Mouse (Mus musculus) brown adipose tissue, adult 24 weeks (tissue): ENCODE data around the gene Gm47289. TPM values are rescaled to one million over a fixed set of nuclear protein-coding genes. Genes with fewer than 3 reads are reported as not detected.

Experiments
- H3K27ac ChIP-seq: fragments of 200-500 bp; replicated peaks from 2 replicates; pipeline ENCODE4 v1.5.1; 2012; ENCODE audit warnings: low read depth, mild to moderate bottlenecking, low read length
- H3K4me1 ChIP-seq: fragments of 200-500 bp; 2 replicates; pipeline ENCODE4 v1.6.1; 2012; ENCODE audit warnings: low read length, mixed read lengths; ENCODE audit not compliant: control insufficient read depth, insufficient read depth, insufficient read length
- H3K4me3 ChIP-seq: fragments of 200-500 bp; 2 replicates; pipeline ENCODE4 v1.5.1; 2012; ENCODE audit warnings: low read depth, mild to moderate bottlenecking, low read length, moderate library complexity; ENCODE audit not compliant: insufficient read depth
- polyA plus RNA-seq: library from polyadenylated mRNA; stranded (reverse); fragments of >200 nt; gene quantifications from 2 replicates; pipeline ENCODE4 v1.2.4, GENCODE M21; 2012; ENCODE audit not compliant: missing spikeins, insufficient read depth, insufficient read length

The Gm47289 gene
- polyA plus RNA-seq, 1 experiment, result not detected

GRCm38 (mm10) chr9:119146098-119146770 is 12.7 kb upstream of the Gm47289 start:
- H3K4me3 ChIP-seq, result no peak overlapping the region
- H3K27ac ChIP-seq, result no peak overlapping the region
- H3K4me1 ChIP-seq, result no peaks in the 10 kb centered on the region

GRCm38 (mm10) chr9:119149601-119150000 is 9.4 kb upstream of the Gm47289 start:
- Histone ChIP-seq H3K4me1 (no peaks in the 10 kb centered on the region), H3K27ac (no peak overlapping the region), H3K4me3 (no peak overlapping the region)

DNA sequence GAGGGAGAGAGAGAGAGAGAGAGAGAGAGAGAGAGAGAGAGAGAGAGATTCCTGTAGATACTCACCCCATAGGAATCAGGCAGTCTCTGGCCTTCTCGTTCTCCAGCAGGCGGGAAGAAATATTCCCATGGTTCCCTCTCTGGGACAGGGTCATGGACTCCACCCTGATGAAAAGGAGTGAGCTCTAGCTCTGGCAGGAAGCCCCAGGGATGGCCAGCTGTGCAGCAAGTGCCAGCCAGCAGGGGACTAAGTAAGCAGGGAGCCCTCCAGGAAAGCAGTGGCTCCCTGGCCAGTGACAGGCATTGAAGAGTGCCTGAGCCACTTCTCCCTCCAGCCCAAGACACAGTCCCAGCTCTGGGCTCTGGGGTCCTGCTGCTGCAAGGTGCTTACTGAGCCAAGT is 7.2 kb upstream of the Gm47289 start:
- Histone ChIP-seq H3K4me3 (no peak overlapping the region), H3K27ac (no peak overlapping the region), H3K4me1 (peaks cover 3% of the 10 kb centered on the region; the same call in 1 of the 2 replicates)

- Histone ChIP-seq H3K4me3 (0 out of 2 replicates have a peak overlapping the region, but pooled peaks have one; percentile 1), H3K27ac (peak overlapping the region; percentile 59), H3K4me1 (peaks cover 5% of the 10 kb centered on the region)
Observed at GRCm38 (mm10) chr9:119155416-119155815, 3.5 kb upstream of the Gm47289 start.

DNA sequence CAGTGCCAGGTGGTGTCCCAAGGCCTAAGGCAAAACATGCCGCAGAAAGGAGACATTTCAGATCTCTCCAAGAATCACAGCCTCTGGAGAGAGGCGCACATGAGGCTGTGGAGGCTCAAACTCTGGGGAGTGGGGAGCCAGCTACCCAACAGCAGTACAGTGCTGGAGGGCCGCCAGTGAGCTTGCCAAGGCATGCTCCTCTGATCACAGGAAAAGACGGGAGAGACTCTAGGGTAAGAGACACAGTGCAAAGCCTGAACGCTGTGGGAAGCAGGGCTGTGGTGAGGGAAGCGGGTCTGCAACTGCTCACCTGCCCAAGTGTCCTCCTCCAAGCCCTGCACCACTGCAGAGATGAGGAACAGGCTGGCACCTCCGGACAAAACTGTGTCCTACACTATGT is 3.1 kb upstream of the Gm47289 start:
- peak overlapping the region; percentile 59 for H3K27ac ChIP-seq
- peaks cover 6% of the 10 kb centered on the region for H3K4me1 ChIP-seq
- H3K4me3 ChIP-seq, result peak overlapping the region; percentile 1; the same call in 1 of the 2 replicates

DNA sequence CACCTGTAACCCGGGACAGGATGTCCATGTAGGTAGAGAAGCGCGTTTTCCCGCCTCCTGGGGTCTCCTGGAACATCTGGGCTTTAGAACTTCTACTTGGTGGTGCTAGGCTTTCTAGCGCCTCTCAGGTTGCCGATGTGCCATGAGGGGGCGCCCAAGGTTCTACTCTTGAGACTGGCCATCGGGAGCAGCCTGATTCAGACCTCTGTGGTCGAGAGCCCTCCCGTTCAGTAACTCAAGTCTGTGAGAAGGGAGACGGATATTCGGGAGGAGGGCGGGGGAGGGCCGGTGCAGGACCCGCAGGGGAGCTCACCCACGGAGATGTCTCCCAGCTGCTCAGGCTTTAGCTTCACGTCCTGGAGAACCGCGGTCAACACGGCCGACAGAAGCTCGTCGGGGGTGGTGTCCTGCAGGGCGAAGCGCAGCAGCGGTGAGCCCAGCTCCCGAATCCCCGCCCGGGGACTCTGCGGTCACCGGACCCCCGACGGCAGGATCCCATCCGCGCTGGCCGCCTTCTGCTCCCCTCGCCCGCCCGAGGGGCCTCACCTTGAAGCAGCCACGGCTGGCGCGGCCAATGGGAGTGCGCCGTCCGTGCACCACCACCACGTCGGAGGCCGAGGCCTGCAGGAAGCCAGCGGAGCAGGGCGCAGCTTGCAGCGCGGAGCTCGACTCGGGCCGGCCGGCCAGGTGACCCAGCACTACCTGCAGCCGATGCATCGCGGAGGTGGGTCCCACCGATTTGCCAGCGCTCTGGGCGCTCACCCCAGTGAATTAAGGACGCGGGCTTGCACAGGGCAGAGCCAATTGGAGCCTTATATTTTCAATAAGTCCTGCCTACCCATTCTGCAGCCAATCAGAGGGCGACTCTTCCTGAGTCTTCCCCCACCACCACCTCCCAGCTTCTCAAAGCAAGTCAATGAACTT is 2.4 kb upstream of the Gm47289 start, which contains the start of gene Acaa1b:
Gene Acaa1b, minus strand, starts transcription at position 816 of the 924 bp plus-strand sequence.
- H3K4me3 ChIP-seq, result peak within 1 kb of the TSS; percentile 69
- no peak within 1 kb of the TSS for H3K27ac ChIP-seq
- H3K4me1 ChIP-seq, result peaks cover 9% of the 10 kb centered on the region

DNA sequence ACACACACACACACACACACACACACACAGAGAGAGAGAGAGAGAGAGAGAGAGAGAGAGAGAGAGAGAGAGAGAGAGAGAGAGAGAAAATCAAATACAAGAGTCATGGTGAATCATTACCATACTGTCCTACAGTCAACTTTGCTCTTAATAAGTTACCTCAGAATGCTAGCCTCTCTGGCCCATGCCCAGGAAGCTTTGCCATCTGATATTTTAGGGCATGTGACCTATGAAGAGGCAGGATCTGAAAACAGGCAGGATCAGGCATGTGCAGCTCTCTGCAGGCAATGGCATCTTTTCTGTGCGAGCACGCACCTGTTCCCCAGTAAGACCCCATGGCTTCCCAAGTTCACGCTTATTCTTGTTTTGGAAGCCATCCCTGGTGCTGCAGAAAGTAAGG is 1.7 kb downstream of the Gm47289 start:
- H3K27ac ChIP-seq, result peak overlapping the region; percentile 70
- H3K4me1 ChIP-seq, result peaks cover 17% of the 10 kb centered on the region
- H3K4me3 ChIP-seq, result no peak overlapping the region

GRCm38 (mm10) chr9:119164743-119165142 is 5.8 kb downstream of the Gm47289 start:
- Histone ChIP-seq H3K4me3 (no peak overlapping the region), H3K4me1 (peaks cover 17% of the 10 kb centered on the region), H3K27ac (peak overlapping the region; percentile 85)

DNA sequence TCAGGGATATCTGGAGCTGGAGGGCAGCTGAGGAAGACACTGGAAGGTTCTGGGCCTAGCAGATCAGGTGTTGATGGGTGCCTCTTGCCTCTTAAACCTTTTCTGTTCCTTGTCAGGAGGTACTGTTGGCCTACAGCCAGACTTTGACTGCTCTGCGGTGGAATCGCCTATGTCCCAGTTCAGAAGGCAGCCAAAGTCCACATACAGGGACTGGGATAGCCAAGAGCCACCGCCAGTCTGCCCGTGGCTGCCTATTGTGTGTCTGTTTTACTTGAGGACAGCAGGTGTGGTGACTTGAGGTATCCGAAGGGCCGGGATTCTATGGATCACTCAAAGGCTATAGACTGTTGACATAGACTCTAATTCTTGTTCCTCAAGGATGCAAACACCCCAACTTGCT is 6.6 kb downstream of the Gm47289 start:
- Histone ChIP-seq H3K4me1 (peaks cover 15% of the 10 kb centered on the region), H3K27ac (peak overlapping the region; percentile 85), H3K4me3 (no peak overlapping the region)

DNA sequence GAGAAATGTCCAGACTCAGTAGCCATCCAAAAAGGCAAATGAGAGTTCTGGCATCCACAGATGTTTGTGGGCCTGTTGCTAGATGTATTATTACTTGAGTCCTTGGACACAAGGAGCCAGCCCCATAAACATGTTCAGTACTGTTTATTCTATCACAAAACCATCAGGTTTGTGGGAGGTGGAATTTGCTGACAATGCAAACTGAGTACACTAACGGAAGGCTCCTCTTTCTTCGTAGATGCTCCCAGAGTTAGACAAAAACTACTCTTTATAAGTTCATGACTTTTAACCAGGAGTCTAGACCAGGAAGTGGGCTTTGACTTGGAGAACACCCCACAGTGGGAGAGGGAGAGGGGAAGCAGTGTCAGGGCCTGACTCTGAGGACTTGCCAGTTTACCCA is 8.6 kb downstream of the Gm47289 start:
- no peak overlapping the region for H3K4me3 ChIP-seq
- peaks cover 10% of the 10 kb centered on the region for H3K4me1 ChIP-seq
- H3K27ac ChIP-seq, result no peak overlapping the region

GRCm38 (mm10) chr9:119179292-119179691 is 20.3 kb downstream of the Gm47289 start:
- Histone ChIP-seq H3K4me3 (no peak overlapping the region), H3K27ac (no peak overlapping the region), H3K4me1 (peaks cover 7% of the 10 kb centered on the region)

DNA sequence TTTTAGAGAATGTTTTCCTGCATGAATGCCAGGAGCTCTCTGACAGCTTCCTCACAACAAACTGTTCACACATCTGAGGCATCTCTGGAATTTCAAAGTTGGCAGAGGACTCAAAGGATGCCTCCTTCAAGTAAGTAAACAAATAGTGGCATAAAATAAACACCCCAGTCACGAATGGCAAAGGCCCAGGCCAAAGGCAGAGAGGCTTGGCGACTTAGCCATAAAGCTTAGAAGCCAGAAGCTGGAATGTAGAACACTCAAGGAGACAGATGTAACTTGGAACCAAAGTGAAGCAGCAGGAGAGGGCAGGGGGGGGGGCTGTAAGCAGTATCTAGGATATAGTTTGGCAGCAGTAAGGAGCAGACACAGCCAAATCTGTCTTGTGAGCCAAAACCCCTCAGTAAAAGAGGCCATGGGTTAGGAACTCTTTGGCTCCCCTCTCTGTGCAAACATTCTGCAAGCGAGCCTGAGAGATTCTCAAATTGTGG is 22.3 kb downstream of the Gm47289 start:
- Histone ChIP-seq H3K4me1 (peaks cover 7% of the 10 kb centered on the region), H3K4me3 (no peak overlapping the region), H3K27ac (peak overlapping the region; percentile 8; the same call in 1 of the 2 replicates)

DNA sequence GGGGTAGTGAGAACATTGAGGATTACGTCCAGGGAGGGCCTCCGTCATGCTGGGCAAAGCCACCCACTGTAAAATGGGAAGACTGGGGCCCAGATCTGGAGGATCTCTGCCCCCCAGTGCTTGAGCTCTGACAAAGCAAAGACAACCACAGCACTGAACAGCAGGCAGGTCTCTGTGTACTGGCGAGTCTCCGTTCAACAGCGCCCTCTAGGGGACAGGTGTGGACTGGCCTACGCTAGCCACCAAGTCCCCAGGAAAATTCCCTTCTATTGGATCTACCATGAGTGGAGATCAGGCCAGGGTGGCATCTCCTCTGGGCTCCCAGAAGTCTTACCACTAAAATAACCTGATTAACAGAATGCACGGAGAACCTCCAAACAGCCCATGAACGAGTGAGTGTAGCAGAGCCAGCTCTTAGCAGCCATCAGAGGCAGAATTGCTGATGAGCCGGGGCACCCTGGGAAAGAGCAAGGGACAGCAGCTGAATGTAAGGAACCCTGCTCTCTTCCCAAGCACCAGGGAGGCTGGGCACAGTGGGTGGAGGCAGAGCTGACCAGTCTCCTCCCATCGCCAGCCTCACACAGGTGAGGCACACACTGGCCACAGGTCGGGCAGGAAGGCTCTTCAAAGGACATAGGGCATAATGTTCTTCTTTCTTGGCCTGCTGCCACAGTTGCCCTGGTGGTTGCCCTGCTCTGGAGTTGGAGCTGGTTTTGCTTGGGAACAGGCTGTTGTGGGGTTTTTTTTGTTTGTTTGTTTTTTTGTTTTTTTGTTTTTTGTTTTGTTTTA is 33.4 kb downstream of the Gm47289 start:
- H3K4me1 ChIP-seq, result no peaks in the 10 kb centered on the region
- no peak overlapping the region for H3K27ac ChIP-seq
- no peak overlapping the region for H3K4me3 ChIP-seq

DNA sequence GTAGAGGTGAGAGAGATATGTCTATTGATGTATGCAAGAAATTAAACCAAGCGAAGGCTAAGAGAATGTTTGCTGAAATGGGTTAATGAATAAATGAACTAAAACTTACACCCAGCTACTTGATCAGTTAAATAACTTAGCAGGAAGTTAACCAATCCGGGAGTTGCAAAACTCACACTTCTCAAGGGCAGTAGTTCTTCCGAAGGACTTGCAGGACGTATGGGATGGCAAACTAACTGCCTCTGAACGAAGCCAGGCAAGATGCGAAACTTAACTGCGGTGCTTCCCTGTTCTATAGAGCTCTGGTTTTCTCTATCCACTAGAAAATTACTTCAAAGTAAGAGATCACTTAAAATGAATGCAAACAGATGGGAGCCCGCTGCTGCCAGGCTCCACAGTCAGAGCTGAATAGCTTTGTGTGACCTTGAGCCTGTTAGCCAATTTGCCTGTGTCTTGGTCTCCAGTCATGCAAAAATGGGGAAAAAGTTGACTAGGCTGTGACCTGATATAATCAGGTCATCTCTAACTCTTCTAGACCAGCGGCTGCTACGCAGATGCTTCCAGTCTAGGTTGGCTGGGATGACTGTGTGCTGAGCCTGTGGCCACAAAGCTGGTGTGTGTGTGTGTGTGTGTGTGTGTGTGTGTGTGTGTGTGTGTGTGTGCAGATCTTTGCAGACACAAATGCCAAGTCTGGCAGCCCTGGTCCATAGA is 40.3 kb downstream of the Gm47289 start:
- Histone ChIP-seq H3K27ac (peak overlapping the region; percentile 63), H3K4me1 (no peaks in the 10 kb centered on the region; the same call in none of the 2 replicates), H3K4me3 (no peak overlapping the region)
